Mouse (Mus musculus): Measurements from ENCODE around the gene Asb18. TPM values are rescaled to one million over a fixed set of nuclear protein-coding genes. Genes with fewer than 3 reads are reported as not detected.
A peak's percentile ranks its signal among the peaks of the same experiment; 100 is the strongest.

Asb18 gene
- polyA plus RNA-seq, 1 experiment from 2014 or later: 0.34 TPM

- peaks cover 17% of the 10 kb centered on the region for H3K4me1 ChIP-seq (replicated peaks)
- H3K27ac ChIP-seq: no peak overlapping the region
- H3K9ac ChIP-seq (replicated peaks): no peak overlapping the region
- no peaks in the 10 kb centered on the region for H3K9me3 ChIP-seq
- H3K4me2 ChIP-seq (replicated peaks): no peak overlapping the region
- WGBS: 84% methylated on average over 4 of the region's 4 CpGs
- no peak for ATAC-seq
- peaks cover 83% of the 10 kb centered on the region for H3K27me3 ChIP-seq
- no peak overlapping the region for H3K4me3 ChIP-seq (replicated peaks)
- H3K36me3 ChIP-seq: no peaks in the 10 kb centered on the region
Measured at GRCm38 (mm10) chr1:89969714-89970110, 44.8 kb downstream of the Asb18 start.

- no peak overlapping the region for H3K9ac ChIP-seq (replicated peaks)
- peak overlapping the region; percentile 93 for H3K4me2 ChIP-seq (replicated peaks)
- H3K36me3 ChIP-seq: no peaks in the 10 kb centered on the region
- H3K4me1 ChIP-seq (replicated peaks): peaks cover 22% of the 10 kb centered on the region
- WGBS: 54% methylated on average over 10 of the region's 10 CpGs
- peak overlapping the region; percentile 62 for H3K4me3 ChIP-seq (replicated peaks)
- no peaks in the 10 kb centered on the region for H3K9me3 ChIP-seq
- H3K27ac ChIP-seq: no peak overlapping the region
- no peak for ATAC-seq
- peaks cover 79% of the 10 kb centered on the region for H3K27me3 ChIP-seq
Measured at GRCm38 (mm10) chr1:89969072-89969713, 45.3 kb downstream of the Asb18 start.

GRCm38 (mm10) chr1:89968111-89968851 lies 46.2 kb downstream of the Asb18 start:
- under 1% methylated on average over 95 of the region's 95 CpGs for WGBS
- H3K4me1 ChIP-seq (replicated peaks): peaks cover 22% of the 10 kb centered on the region
- H3K9ac ChIP-seq (replicated peaks): peak overlapping the region; percentile 76
- peaks cover 86% of the 10 kb centered on the region for H3K27me3 ChIP-seq
- H3K9me3 ChIP-seq: no peaks in the 10 kb centered on the region
- peak overlapping the region; percentile 62 for H3K4me3 ChIP-seq (replicated peaks)
- peak; percentile 77 for ATAC-seq
- peak overlapping the region; percentile 47; the same call in 1 of the 2 replicates for H3K27ac ChIP-seq
- no peaks in the 10 kb centered on the region for H3K36me3 ChIP-seq
- peak overlapping the region; percentile 93 for H3K4me2 ChIP-seq (replicated peaks)

- no peak overlapping the region for H3K9ac ChIP-seq (replicated peaks)
- peak; percentile 21; the same call in 1 of the 2 replicates for ATAC-seq
- H3K4me3 ChIP-seq (replicated peaks): peak overlapping the region; percentile 62
- peak overlapping the region; percentile 5; the same call in 1 of the 2 replicates for H3K27ac ChIP-seq
- no peaks in the 10 kb centered on the region for H3K36me3 ChIP-seq
- H3K27me3 ChIP-seq: peaks cover 92% of the 10 kb centered on the region
- H3K4me1 ChIP-seq (replicated peaks): peaks cover 26% of the 10 kb centered on the region
- peak overlapping the region; percentile 93 for H3K4me2 ChIP-seq (replicated peaks)
- no peaks in the 10 kb centered on the region for H3K9me3 ChIP-seq
- WGBS: 20% methylated on average over 9 of the region's 9 CpGs
Measured at GRCm38 (mm10) chr1:89967585-89967984, 46.9 kb downstream of the Asb18 start.

- peak; percentile 22; the same call in 1 of the 2 replicates for ATAC-seq
- 45% methylated on average over 12 of the region's 12 CpGs for WGBS
- H3K4me2 ChIP-seq (replicated peaks): no peak overlapping the region
- no peak overlapping the region for H3K27ac ChIP-seq
- H3K27me3 ChIP-seq: peaks cover 80% of the 10 kb centered on the region
- H3K9me3 ChIP-seq: no peaks in the 10 kb centered on the region
- no peak overlapping the region for H3K4me3 ChIP-seq (replicated peaks)
- H3K9ac ChIP-seq (replicated peaks): no peak overlapping the region
- peaks cover 37% of the 10 kb centered on the region for H3K4me1 ChIP-seq (replicated peaks)
- no peaks in the 10 kb centered on the region for H3K36me3 ChIP-seq
Measured at GRCm38 (mm10) chr1:89964426-89964825, 50.0 kb downstream of the Asb18 start.

GRCm38 (mm10) chr1:89963296-89963695 lies 51.2 kb downstream of the Asb18 start:
- Histone ChIP-seq H3K27ac (no peak overlapping the region), H3K36me3 (no peaks in the 10 kb centered on the region), H3K4me2 (replicated peaks) (no peak overlapping the region), H3K4me1 (replicated peaks) (peaks cover 29% of the 10 kb centered on the region), H3K4me3 (replicated peaks) (no peak overlapping the region), H3K27me3 (peaks cover 72% of the 10 kb centered on the region), H3K9me3 (no peaks in the 10 kb centered on the region), H3K9ac (replicated peaks) (no peak overlapping the region)
- ATAC-seq: no peak
- 90% methylated on average over 2 of the region's 2 CpGs for WGBS

- Histone ChIP-seq H3K4me3 (replicated peaks) (no peak overlapping the region), H3K9ac (replicated peaks) (no peak overlapping the region; the same call in 1 of the 2 replicates), H3K4me2 (replicated peaks) (peak overlapping the region; percentile 32; the same call in 1 of the 2 replicates), H3K27ac (no peak overlapping the region), H3K4me1 (replicated peaks) (peaks cover 21% of the 10 kb centered on the region), H3K36me3 (no peaks in the 10 kb centered on the region), H3K9me3 (no peaks in the 10 kb centered on the region), H3K27me3 (peaks cover 62% of the 10 kb centered on the region)
- WGBS: 7% methylated on average over 13 of the region's 13 CpGs
- peak; percentile 57 for ATAC-seq
Measured at GRCm38 (mm10) chr1:89962092-89962491, 52.4 kb downstream of the Asb18 start.

- H3K9ac ChIP-seq (replicated peaks): no peak overlapping the region
- no peak overlapping the region for H3K27ac ChIP-seq
- ATAC-seq: no peak
- WGBS: 83% methylated on average over 4 of the region's 4 CpGs
- H3K4me3 ChIP-seq (replicated peaks): no peak overlapping the region
- peaks cover 16% of the 10 kb centered on the region for H3K4me1 ChIP-seq (replicated peaks)
- H3K4me2 ChIP-seq (replicated peaks): no peak overlapping the region
- no peaks in the 10 kb centered on the region for H3K36me3 ChIP-seq
- H3K9me3 ChIP-seq: no peaks in the 10 kb centered on the region
- H3K27me3 ChIP-seq: peaks cover 47% of the 10 kb centered on the region
Measured at GRCm38 (mm10) chr1:89959393-89959792, 55.1 kb downstream of the Asb18 start.

GRCm38 (mm10) chr1:89943202-89943601 lies 71.3 kb downstream of the Asb18 start:
- WGBS: 2% methylated on average over 16 of the region's 16 CpGs
- H3K9me3 ChIP-seq: no peaks in the 10 kb centered on the region; the same call in 1 of the 2 replicates
- ATAC-seq: peak; percentile 41; the same call in 1 of the 2 replicates
- peak overlapping the region; percentile 65; the same call in 1 of the 2 replicates for H3K4me2 ChIP-seq (replicated peaks)
- no peak overlapping the region for H3K4me3 ChIP-seq (replicated peaks)
- H3K9ac ChIP-seq (replicated peaks): no peak overlapping the region
- H3K27ac ChIP-seq: no peak overlapping the region
- peaks cover 20% of the 10 kb centered on the region for H3K4me1 ChIP-seq (replicated peaks)
- peaks cover 82% of the 10 kb centered on the region for H3K27me3 ChIP-seq
- no peaks in the 10 kb centered on the region for H3K36me3 ChIP-seq

GRCm38 (mm10) chr1:89942395-89942976 lies 72.0 kb downstream of the Asb18 start:
- H3K9ac ChIP-seq (replicated peaks): peak overlapping the region; percentile 62
- peak overlapping the region; percentile 37 for H3K4me3 ChIP-seq (replicated peaks)
- peaks cover 82% of the 10 kb centered on the region for H3K27me3 ChIP-seq
- H3K4me2 ChIP-seq (replicated peaks): peak overlapping the region; percentile 65
- H3K4me1 ChIP-seq (replicated peaks): peaks cover 20% of the 10 kb centered on the region
- ATAC-seq: no peak
- no peaks in the 10 kb centered on the region for H3K36me3 ChIP-seq
- no peaks in the 10 kb centered on the region; the same call in 1 of the 2 replicates for H3K9me3 ChIP-seq
- 1% methylated on average over 15 of the region's 15 CpGs for WGBS
- no peak overlapping the region for H3K27ac ChIP-seq

GRCm38 (mm10) chr1:89941701-89942381 lies 72.6 kb downstream of the Asb18 start:
- Histone ChIP-seq H3K27me3 (peaks cover 82% of the 10 kb centered on the region), H3K9ac (replicated peaks) (peak overlapping the region; percentile 62), H3K4me2 (replicated peaks) (peak overlapping the region; percentile 65), H3K27ac (peak overlapping the region; percentile 60), H3K36me3 (no peaks in the 10 kb centered on the region), H3K9me3 (no peaks in the 10 kb centered on the region; the same call in 1 of the 2 replicates), H3K4me3 (replicated peaks) (peak overlapping the region; percentile 37), H3K4me1 (replicated peaks) (peaks cover 20% of the 10 kb centered on the region)
- peak; percentile 79 for ATAC-seq
- WGBS: under 1% methylated on average over 40 of the region's 40 CpGs
